Mouse (Mus musculus): ENCODE results near the gene Zbtb20.

DNA sequence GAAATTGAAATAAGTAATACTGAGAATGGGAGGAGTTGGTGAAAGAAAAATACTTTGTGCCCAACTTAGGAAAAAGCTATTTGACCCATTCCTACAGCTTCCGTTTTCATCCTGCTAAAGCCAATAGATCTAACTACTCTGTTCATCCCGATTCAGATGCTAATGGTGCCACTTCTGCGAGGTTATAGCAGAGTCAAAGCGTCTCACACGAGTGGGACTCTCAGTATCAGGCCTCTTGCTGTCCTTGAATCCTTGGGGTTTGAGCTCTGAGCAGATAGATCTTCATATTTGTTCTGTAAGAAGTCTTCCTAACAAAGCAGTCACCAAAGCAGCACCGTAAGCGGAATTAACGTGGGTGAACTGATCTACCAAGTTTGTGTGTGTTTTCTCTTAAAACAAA is 37.6 kb downstream of the Zbtb20 start:
- TF ChIP-seq POLR2A (IDR thresholded peaks at IDR 0.05; ENCODE audit: borderline replicate concordance, low read depth, low read length): no peak
- no peak for TF ChIP-seq CTCF (IDR thresholded peaks at IDR 0.05; ENCODE audit: low read depth, low read length)

All from bone marrow macrophage, adult 2 months (primary cell).